ENCODE assay signal across 8 mouse cellular contexts in genomic region chr17:45618941-45619385, GRCm38 (mm10). TPM values are rescaled to one million over a fixed set of nuclear protein-coding genes. Genes with fewer than 3 reads are reported as not detected.
DNase-seq lines count a peak whose midpoint lies in the region; ATAC-seq and TF ChIP-seq lines count a peak whose summit lies in the region.

No protein-coding gene starts in this region.

- no peaks in the 10 kb centered on the region for H3K9me3 ChIP-seq in intestine, embryonic 14.5 days (ENCODE audit: control insufficient read depth, low read length)
- no peaks in the 10 kb centered on the region for H3K9me3 ChIP-seq in liver, embryonic 15.5 days (replicated peaks)

- 14% methylated on average over 8 of the region's 8 CpGs for WGBS in intestine, embryonic 14.5 days
- WGBS in liver, embryonic 15.5 days (ENCODE audit: insufficient replicate concordance): 5% methylated on average over 8 of the region's 8 CpGs
- WGBS in small intestine, adult 2 months: 42% methylated on average over 8 of the region's 8 CpGs

- peak overlapping the region; percentile 33; the same call in 1 of the 2 replicates for H3K9ac ChIP-seq in intestine, embryonic 14.5 days (ENCODE audit: low read length)
- peak overlapping the region; percentile 22; the same call in 1 of the 2 replicates for H3K9ac ChIP-seq in liver, embryonic 15.5 days

- peak overlapping the region; percentile 40 for H3K4me2 ChIP-seq in intestine, embryonic 14.5 days (ENCODE audit: low read length)
- H3K4me2 ChIP-seq in liver, embryonic 15.5 days: peak overlapping the region; percentile 59

- H3K36me3 ChIP-seq in intestine, embryonic 14.5 days (ENCODE audit: control insufficient read depth, insufficient read depth, low read length): no peaks in the 10 kb centered on the region
- H3K36me3 ChIP-seq in liver, embryonic 15.5 days (replicated peaks): no peaks in the 10 kb centered on the region
- no peaks in the 10 kb centered on the region for H3K36me3 ChIP-seq in small intestine, adult 2 months (ENCODE audit: control insufficient read depth, insufficient read depth, low read length)

- H3K27me3 ChIP-seq in intestine, embryonic 14.5 days (replicated peaks; ENCODE audit: control insufficient read depth, insufficient read depth, low read length): no peaks in the 10 kb centered on the region
- H3K27me3 ChIP-seq in liver, embryonic 15.5 days: no peaks in the 10 kb centered on the region
- no peaks in the 10 kb centered on the region for H3K27me3 ChIP-seq in small intestine, adult 2 months (ENCODE audit: control insufficient read depth, insufficient read depth, low read length)

- peaks cover 16% of the 10 kb centered on the region; the same call in 1 of the 2 replicates for H3K4me1 ChIP-seq in intestine, embryonic 14.5 days (replicated peaks; ENCODE audit: control insufficient read depth, insufficient read depth, low read length)
- peaks cover 24% of the 10 kb centered on the region for H3K4me1 ChIP-seq in liver, embryonic 15.5 days (replicated peaks)
- peaks cover 2% of the 10 kb centered on the region for H3K4me1 ChIP-seq in small intestine, adult 2 months (ENCODE audit: control insufficient read depth, insufficient read depth, insufficient read length, low read length)

- no peak for TF ChIP-seq CTCF in small intestine, adult 2 months (IDR thresholded peaks at IDR 0.05; ENCODE audit: extremely low read depth, insufficient read length, insufficient replicate concordance, low read depth, low read length)

- no peak overlapping the region for H3K4me3 ChIP-seq in intestine, embryonic 14.5 days (ENCODE audit: low read depth, low read length)
- H3K4me3 ChIP-seq in liver, embryonic 15.5 days (replicated peaks): peak overlapping the region; percentile 33
- peak overlapping the region; percentile 54 for H3K4me3 ChIP-seq in small intestine, adult 2 months (ENCODE audit: low read depth, low read length)

- DNase-seq in ovary, postnatal 36 days (ENCODE audit: low spot score): peak; percentile 24
- no peak for DNase-seq in ovary, postnatal 10 days (ENCODE audit: low spot score)
- peak; percentile 61 for DNase-seq in gastrocnemius, postnatal 25 days
- DNase-seq in intestine, embryonic 14.5 days (ENCODE audit: low spot score): peak; percentile 67
- DNase-seq in urinary bladder, postnatal 25 days (ENCODE audit: low spot score): no peak
- DNase-seq in cerebellum, adult 11 months: no peak

- ATAC-seq in intestine, embryonic 14.5 days (replicated peaks; ENCODE audit: low FRiP score, low TSS enrichment, low read depth): peak; percentile 66
- ATAC-seq in liver, embryonic 15.5 days (ENCODE audit: insufficient read depth): peak; percentile 51; the same call in 1 of the 2 replicates

- no peak for TF ChIP-seq POLR2A in small intestine, adult 2 months (IDR thresholded peaks at IDR 0.05; ENCODE audit: low read depth, low read length)

- H3K27ac ChIP-seq in intestine, embryonic 14.5 days (ENCODE audit: low read depth): peak overlapping the region; percentile 33
- peak overlapping the region; percentile 69 for H3K27ac ChIP-seq in liver, embryonic 15.5 days (replicated peaks)
- H3K27ac ChIP-seq in small intestine, adult 2 months (ENCODE audit: insufficient read depth, low read depth, low read length): peak overlapping the region; percentile 82

RNA-seq across cellular contexts. Expression of gene Mymx, which starts 17.1 kb away (rescaled TPM):
- total RNA-seq in gastrocnemius, postnatal 25 days (2021): 1 to 10 TPM in 1 of 2 experiments, under 1 TPM in 1; 0.36 to 1.4 TPM
- polyA plus RNA-seq in intestine, embryonic 14.5 days (2014; fragmentation: Nextera tagmentation; extraction: Ambion mirVana): 0.31 TPM in 1 of 2 replicates, not detected in the other
- polyA plus RNA-seq in liver, embryonic 15.5 days (2015; fragmentation: Nextera tagmentation; extraction: Ambion mirVana): 0.54 and 1.1 TPM in 2 replicates
- polyA plus RNA-seq in small intestine, adult 2 months (2012; rRNA removed): 0.75 and 5.8 TPM in 2 replicates

RNA-seq across cellular contexts. Expression of gene Slc29a1, which starts 19.6 kb away (rescaled TPM):
- total RNA-seq in gastrocnemius, postnatal 25 days (2021): 10 to 100 TPM; 41.4 to 42.2 TPM
- 79.7 and 82.7 TPM in 2 replicates for polyA plus RNA-seq in intestine, embryonic 14.5 days (2014; fragmentation: Nextera tagmentation; extraction: Ambion mirVana)
- 175 and 180 TPM in 2 replicates for polyA plus RNA-seq in liver, embryonic 15.5 days (2015; fragmentation: Nextera tagmentation; extraction: Ambion mirVana)
- polyA plus RNA-seq in small intestine, adult 2 months (2012; rRNA removed): 26.1 and 35.2 TPM in 2 replicates

RNA-seq across cellular contexts. Expression of gene Capn11, which starts 40.2 kb away (rescaled TPM):
- total RNA-seq in gastrocnemius, postnatal 25 days (2021): under 1 TPM; 0.13 to 0.59 TPM
- polyA plus RNA-seq in intestine, embryonic 14.5 days (2014; fragmentation: Nextera tagmentation; extraction: Ambion mirVana): not detected in 2 replicates
- polyA plus RNA-seq in liver, embryonic 15.5 days (2015; fragmentation: Nextera tagmentation; extraction: Ambion mirVana): 0.21 and 0.25 TPM in 2 replicates
- 0.03 TPM in 1 of 2 replicates, not detected in the other for polyA plus RNA-seq in small intestine, adult 2 months (2012; rRNA removed)

RNA-seq across cellular contexts. Expression of gene Hsp90ab1, which starts 45.9 kb away (rescaled TPM):
- total RNA-seq in gastrocnemius, postnatal 25 days (2021): 100 to 1,000 TPM; 839 to 859 TPM
- 1,628 and 1,680 TPM in 2 replicates for polyA plus RNA-seq in intestine, embryonic 14.5 days (2014; fragmentation: Nextera tagmentation; extraction: Ambion mirVana)
- polyA plus RNA-seq in liver, embryonic 15.5 days (2015; fragmentation: Nextera tagmentation; extraction: Ambion mirVana): 577 and 585 TPM in 2 replicates
- polyA plus RNA-seq in small intestine, adult 2 months (2012; rRNA removed): 93.8 and 157 TPM in 2 replicates

RNA-seq across cellular contexts. Expression of gene Slc35b2, which starts 55.3 kb away (rescaled TPM):
- 10 to 100 TPM; 17.5 to 21.5 TPM for total RNA-seq in gastrocnemius, postnatal 25 days (2021)
- polyA plus RNA-seq in intestine, embryonic 14.5 days (2014; fragmentation: Nextera tagmentation; extraction: Ambion mirVana): 136 and 146 TPM in 2 replicates
- polyA plus RNA-seq in liver, embryonic 15.5 days (2015; fragmentation: Nextera tagmentation; extraction: Ambion mirVana): 52.1 and 59.8 TPM in 2 replicates
- polyA plus RNA-seq in small intestine, adult 2 months (2012; rRNA removed): 98.2 and 105 TPM in 2 replicates

Comparison
In these comparisons a context has a peak if more than half of its experiments do, and no peak if none do; other contexts are left out.
1. DNase-seq: peak in ovary, postnatal 36 days (single experiment), gastrocnemius, postnatal 25 days (single experiment) and intestine, embryonic 14.5 days (single experiment); none in ovary, postnatal 10 days (single experiment), urinary bladder, postnatal 25 days (single experiment) and cerebellum, adult 11 months (single experiment).
2. Peak in every context shown above with its lines, with median percentiles within 50 percentile points of each other: H3K27ac ChIP-seq.